Mouse (Mus musculus) kidney, adult 2 months (tissue): ENCODE data around the gene Gas2.

Source experiments
- CTCF ChIP-seq: fragments of 200-500 bp; conservative IDR thresholded peaks from 2 replicates; pipeline ENCODE4 v1.5.1; 2011; ENCODE audit warnings: low read depth, mild to moderate bottlenecking, control low read depth, low read length, moderate library complexity, mixed read lengths; ENCODE audit not compliant: insufficient read depth, insufficient read length
- POLR2A ChIP-seq: fragments of 200-500 bp; IDR thresholded peaks from one replicate; pipeline ENCODE4 v1.6.1; 2011; ENCODE audit warnings: low read depth, low read length, control low read depth

DNA sequence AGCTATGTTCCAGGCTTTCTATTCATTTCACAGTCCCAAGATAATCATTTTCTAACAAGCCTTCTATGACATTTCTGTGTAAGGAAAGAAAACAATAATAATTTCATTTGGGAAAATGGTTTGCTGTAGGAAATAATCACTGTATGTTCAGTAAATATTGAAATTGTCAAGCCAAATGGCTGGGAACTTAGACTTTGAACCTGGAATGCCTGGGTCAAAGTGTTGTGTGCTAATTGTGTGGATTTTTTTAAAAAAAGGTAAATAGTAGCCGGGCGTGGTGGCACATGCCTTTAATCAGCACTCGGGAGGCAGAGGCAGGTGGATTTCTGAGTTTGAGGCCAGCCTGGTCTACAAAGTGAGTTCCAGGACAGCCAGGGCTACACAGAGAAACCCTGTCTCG is 31.2 kb downstream of the Gas2 start:
- TF ChIP-seq CTCF, result no peak
- no peak for TF ChIP-seq POLR2A
